Mouse (Mus musculus): ENCODE data around the gene Yipf1.

The Yipf1 gene

GRCm38 (mm10) chr4:107313690-107314478 lies at the start of gene Yipf1:
Yipf1 (plus strand) TSS chr4:107314363.
- DNase-seq = peak; percentile 94

GRCm38 (mm10) chr4:107273683-107274082 lies 40.5 kb upstream of the Yipf1 start:
- no peak for DNase-seq

DNA sequence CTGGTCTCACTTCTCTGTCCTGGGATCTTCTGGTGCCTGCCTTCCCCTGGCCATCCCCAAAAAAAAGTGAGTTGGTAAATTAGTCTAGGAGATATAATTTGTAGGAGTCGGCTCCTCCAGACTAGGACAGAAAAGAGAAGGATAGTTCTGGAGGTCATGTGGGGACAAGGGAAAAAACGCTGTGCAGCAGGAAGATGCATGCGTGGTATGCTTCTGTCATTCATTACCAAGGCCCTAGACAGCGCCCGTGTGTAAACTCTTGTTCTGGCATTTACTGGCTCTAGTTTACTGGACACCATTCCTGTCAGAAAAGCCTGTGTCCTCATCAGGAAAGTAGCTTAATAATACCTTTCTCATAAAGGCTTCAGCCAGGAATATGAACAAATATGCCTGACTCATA lies 39.7 kb upstream of the Yipf1 start:
- no peak for DNase-seq

DNA sequence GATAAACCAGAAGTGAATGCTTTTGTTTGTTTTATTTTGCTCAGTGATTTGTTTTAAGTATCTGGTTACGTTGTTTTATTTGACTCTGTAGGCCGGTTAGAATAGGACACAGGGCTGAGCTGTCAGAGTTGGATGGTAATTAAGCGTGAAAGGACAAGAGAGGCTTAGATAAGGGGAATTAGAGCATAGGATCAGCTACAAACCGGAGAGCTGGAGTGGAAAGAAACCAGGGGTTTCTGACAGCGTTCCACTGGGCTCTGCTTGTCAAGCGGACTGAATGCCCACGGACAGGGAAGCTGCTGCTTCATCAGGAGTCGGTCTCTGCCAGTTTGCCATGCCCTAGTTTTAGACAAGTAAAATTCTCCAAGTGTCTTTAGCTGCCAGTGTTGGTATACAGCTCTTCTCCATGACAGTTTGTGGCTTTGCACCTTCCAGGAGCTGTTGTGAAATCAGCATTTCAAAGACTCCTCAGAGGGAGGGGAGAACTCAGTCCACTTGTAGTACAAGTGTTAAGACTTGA lies 35.9 kb upstream of the Yipf1 start:
- DNase-seq = peak; percentile 98

GRCm38 (mm10) chr4:107280843-107281475 lies 33.2 kb upstream of the Yipf1 start:
- DNase-seq = no peak

DNA sequence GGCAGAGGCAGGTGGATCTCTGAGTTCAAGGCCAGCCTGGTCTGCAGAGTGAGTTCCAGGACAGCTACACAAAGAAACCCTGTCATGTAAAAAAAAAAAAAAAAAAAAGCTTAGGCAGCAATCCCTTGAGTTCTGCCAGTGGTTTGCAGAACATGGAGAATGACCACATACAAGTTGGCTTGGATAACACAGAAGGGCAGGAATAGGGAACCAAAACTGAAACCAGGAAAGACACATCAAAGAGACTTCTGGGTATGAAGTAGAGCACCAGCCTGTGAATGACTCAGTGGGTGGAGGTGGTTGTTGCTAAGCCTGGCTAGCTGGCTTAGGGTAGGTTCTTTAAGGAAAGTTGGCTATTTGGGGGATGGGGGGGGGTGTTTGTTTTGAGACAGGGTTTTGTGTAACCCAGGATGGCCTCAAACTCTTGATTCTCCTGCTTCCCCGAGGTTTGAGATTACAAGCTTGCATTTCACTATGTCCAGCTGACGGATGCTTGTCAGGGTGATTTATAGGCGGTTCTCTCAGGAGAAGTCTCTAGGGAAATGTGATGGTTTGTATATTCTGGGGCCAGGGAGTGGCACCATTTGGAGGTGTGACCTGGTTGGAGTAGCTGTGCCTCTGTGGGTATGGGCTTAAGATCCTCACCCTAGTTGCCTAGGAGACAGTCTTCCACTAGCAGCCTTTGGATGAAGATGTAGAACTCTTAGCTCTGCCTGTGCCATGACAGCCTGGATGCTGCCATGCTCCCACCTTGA lies 28.5 kb upstream of the Yipf1 start:
- DNase-seq = no peak

GRCm38 (mm10) chr4:107286386-107286785 lies 27.8 kb upstream of the Yipf1 start:
- DNase-seq = no peak

- no peak for DNase-seq
Observed at GRCm38 (mm10) chr4:107287517-107287916, 26.6 kb upstream of the Yipf1 start.

GRCm38 (mm10) chr4:107291611-107292272 lies 22.4 kb upstream of the Yipf1 start:
- no peak for DNase-seq

DNA sequence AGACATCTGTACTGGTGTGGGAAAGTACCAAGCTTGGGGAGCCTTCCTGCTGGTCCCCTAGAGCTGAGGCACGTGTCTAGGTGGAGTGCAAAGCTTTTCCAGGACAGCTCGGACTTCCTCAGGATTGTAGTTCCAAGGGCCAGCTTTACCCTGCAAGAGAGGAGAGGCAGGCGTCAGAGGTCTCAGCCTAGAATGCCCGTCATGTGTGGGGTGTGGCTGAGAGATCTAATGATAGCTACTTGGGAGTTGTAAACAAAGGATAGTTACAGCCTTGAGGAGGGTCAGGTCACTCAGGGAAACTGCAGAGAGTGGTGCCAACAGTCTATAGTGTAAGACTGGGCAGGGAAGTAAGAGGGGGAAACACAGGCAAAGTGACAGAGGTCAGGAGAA lies 21.9 kb upstream of the Yipf1 start:
- DNase-seq = no peak

DNA sequence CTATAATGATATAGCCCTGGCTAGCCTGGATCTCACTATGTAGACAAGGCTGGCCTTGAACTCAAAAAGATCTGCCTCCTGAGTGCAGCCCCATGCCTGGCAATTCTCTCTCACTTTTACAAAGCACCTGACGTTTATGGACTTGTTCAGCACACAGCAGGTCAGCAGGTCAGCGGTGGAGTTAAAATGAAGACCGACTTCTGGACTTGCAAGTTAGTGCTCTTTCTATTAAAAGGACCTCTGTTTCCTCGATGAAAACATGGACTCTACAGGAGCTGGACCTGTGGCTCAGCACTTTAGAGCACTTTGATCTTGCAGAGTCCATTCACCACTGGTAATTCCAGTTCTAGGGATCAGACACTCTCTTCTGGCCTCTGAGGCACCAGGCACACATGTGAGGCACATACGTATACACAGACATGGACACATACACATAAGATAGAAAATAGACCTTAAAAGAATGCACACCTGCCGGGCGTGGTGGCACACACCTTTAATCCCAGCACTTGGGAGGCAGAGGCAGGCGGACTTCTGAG lies 16.0 kb upstream of the Yipf1 start:
- no peak for DNase-seq

- no peak for DNase-seq
Observed at GRCm38 (mm10) chr4:107299779-107300340, 14.3 kb upstream of the Yipf1 start.

GRCm38 (mm10) chr4:107300371-107300770 lies 13.8 kb upstream of the Yipf1 start:
- no peak for DNase-seq

DNA sequence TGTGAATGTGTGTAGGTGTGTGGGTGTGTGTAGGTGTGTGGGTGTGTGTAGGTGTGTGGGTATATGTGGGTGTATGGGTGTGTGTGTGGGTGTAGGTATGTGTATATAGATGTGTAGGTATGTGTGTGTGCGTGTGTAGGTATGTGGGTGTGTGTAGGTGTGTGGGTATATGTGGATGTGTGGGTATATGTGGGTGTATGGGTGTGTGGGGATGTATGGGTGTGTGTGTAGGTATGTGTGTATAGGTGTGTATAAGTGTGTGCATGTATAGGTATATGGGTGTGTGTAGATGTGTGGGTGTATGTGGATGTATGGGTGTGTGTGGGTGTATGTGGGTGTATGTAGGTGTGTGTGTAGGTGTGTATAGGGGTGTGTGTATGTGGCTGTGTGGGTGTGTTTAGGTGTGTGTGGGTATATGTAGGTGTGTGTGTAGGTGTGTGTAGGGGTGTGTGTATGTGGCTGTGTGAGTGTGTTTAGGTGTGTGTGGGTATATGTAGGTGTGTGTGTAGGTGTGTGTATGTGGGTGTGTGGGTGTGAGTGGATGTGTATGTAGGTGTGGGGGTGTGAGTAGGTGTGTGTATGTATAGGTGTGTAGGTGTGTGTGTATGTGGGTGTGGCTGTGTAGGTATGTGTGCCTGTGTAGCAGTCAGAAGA lies 13.1 kb upstream of the Yipf1 start:
- no peak for DNase-seq

DNA sequence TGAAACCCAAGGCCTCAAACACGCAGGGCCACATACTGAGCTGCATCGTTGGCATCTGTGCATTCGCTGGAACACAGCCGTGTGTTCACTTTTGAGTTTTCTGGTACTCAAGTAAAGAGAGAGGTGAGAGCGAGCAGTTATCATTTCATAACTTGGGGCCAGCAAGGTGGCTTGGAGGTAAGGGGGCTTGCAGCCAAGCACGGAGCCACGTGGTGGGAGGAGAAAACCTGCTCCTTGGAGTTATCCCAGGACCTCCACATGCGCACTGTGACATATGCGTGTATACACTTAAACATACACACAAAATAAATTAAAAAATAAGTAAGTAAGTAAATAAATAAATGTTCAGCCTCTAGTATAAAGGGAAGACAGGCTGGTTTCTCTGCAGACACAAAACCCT lies 11.9 kb upstream of the Yipf1 start:
- no peak for DNase-seq

DNA sequence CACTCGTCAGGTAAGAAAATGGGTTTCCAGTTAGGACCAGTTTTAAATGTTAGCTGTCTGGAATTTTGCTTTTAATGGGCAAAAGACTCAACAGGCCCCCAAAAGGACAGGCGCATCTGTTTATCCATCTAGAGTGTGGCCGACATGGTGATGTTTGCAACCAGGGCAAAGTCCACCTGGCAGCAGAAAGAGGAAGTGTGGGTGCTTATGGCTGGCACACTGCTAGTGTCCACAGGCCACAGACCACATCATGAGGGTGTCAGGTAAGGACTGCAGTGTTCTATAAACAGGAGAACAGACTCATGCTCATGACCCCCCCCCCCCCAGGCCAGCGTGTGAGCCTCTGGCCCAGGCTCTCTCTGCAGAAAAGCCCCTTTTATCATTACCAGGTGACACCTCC lies 11.3 kb upstream of the Yipf1 start:
- DNase-seq = no peak

DNA sequence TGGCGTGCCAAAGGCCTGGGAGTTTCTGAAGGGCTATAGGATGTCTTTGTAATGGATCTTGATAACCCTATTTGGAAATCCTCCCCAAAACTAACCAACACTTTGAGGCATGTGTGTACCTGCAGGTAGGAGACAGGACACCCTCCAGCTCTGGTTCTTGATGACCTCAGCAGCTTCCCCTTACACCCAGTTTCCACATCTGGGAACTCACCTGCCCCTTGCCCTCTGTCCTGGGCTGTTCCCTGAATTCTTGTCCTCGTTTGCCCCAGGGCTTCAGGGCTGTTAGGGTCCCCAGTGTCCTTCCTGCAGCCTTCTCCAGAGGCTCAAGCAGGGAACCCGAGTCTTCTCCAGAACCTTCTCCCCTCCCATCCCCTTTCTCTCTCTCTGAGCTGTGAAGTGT lies 10.6 kb upstream of the Yipf1 start:
- no peak for DNase-seq

DNA sequence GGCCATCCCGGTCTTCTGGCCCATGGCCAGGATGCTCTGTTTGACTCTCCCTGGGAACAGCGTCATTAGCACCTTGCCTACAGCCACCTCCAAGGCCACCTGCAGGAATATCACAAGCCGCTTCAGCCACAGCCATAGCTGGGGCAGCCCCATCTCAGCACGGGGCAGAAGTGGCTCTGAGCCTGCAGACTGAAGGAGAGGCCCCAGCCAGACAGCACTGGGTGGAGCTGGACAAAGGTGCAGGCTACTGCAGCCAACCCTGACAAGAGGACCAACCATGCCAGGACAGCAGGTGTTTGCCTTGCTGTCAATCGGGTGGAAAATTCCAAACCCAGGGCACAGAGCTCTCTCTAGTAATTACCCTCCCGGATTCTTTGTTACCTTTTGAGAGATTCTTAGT lies 7.2 kb upstream of the Yipf1 start, which contains the start of gene Dio1:
Gene Dio1, minus strand, starts transcription at position 204 of the 400 bp plus-strand sequence.
- no peak for DNase-seq

GRCm38 (mm10) chr4:107314479-107314805 lies 279 bp downstream of the Yipf1 start:
- DNase-seq = no peak

- DNase-seq = no peak
Observed at GRCm38 (mm10) chr4:107318646-107319045, 4.5 kb downstream of the Yipf1 start.

GRCm38 (mm10) chr4:107321041-107321440 lies 6.9 kb downstream of the Yipf1 start:
- DNase-seq = no peak

GRCm38 (mm10) chr4:107323113-107323512 lies 8.9 kb downstream of the Yipf1 start:
- DNase-seq = no peak

All from retina, postnatal 1 day (tissue).